Mouse (Mus musculus): ENCODE data around the gene Tmem182. TPM values are rescaled to one million over a fixed set of nuclear protein-coding genes. Genes with fewer than 3 reads are reported as not detected.
A peak's percentile ranks its signal among the peaks of the same experiment; 100 is the strongest.

The Tmem182 gene
- polyA plus RNA-seq, 1 experiment from 2014 or later: 0.17 TPM

GRCm38 (mm10) chr1:40799121-40799520 lies 6.3 kb upstream of the Tmem182 start:
- no peak for DNase-seq (ENCODE audit: low spot score)

GRCm38 (mm10) chr1:40800908-40801307 lies 4.5 kb upstream of the Tmem182 start:
- no peak for DNase-seq (ENCODE audit: low spot score)

- peak; percentile 32 for DNase-seq (ENCODE audit: low spot score)
Observed at GRCm38 (mm10) chr1:40802759-40803158, 2.6 kb upstream of the Tmem182 start.

GRCm38 (mm10) chr1:40804118-40804517 lies 1.3 kb upstream of the Tmem182 start:
- DNase-seq (ENCODE audit: low spot score): no peak

- DNase-seq (ENCODE audit: low spot score): no peak
Observed at GRCm38 (mm10) chr1:40805891-40806290, 490 bp downstream of the Tmem182 start.

- no peak for DNase-seq (ENCODE audit: low spot score)
Observed at GRCm38 (mm10) chr1:40808643-40809042, 3.2 kb downstream of the Tmem182 start.

- no peak for DNase-seq (ENCODE audit: low spot score)
Observed at GRCm38 (mm10) chr1:40815071-40815845, 9.9 kb downstream of the Tmem182 start.

- DNase-seq (ENCODE audit: low spot score): no peak
Observed at GRCm38 (mm10) chr1:40824517-40824916, 19.1 kb downstream of the Tmem182 start.

GRCm38 (mm10) chr1:40824936-40825335 lies 19.5 kb downstream of the Tmem182 start:
- no peak for DNase-seq (ENCODE audit: low spot score)

- no peak for DNase-seq (ENCODE audit: low spot score)
Observed at GRCm38 (mm10) chr1:40825826-40826225, 20.4 kb downstream of the Tmem182 start.

GRCm38 (mm10) chr1:40829213-40829914 lies 24.0 kb downstream of the Tmem182 start:
- DNase-seq (ENCODE audit: low spot score): no peak

GRCm38 (mm10) chr1:40830712-40831507 lies 25.5 kb downstream of the Tmem182 start:
- no peak for DNase-seq (ENCODE audit: low spot score)

GRCm38 (mm10) chr1:40835468-40835867 lies 30.1 kb downstream of the Tmem182 start:
- no peak for DNase-seq (ENCODE audit: low spot score)

GRCm38 (mm10) chr1:40840605-40841004 lies 35.2 kb downstream of the Tmem182 start:
- no peak for DNase-seq (ENCODE audit: low spot score)

GRCm38 (mm10) chr1:40841032-40841761 lies 35.8 kb downstream of the Tmem182 start:
- no peak for DNase-seq (ENCODE audit: low spot score)

- DNase-seq (ENCODE audit: low spot score): peak; percentile 27
Observed at GRCm38 (mm10) chr1:40844616-40845015, 39.2 kb downstream of the Tmem182 start.

- no peak for DNase-seq (ENCODE audit: low spot score)
Observed at GRCm38 (mm10) chr1:40847196-40847938, 42.0 kb downstream of the Tmem182 start.

GRCm38 (mm10) chr1:40851286-40851685 lies 45.9 kb downstream of the Tmem182 start:
- DNase-seq (ENCODE audit: low spot score): no peak

GRCm38 (mm10) chr1:40855268-40855667 lies 49.9 kb downstream of the Tmem182 start:
- no peak for DNase-seq (ENCODE audit: low spot score)

- DNase-seq (ENCODE audit: low spot score): no peak
Observed at GRCm38 (mm10) chr1:40856846-40857636, 51.6 kb downstream of the Tmem182 start.

All from thymus, postnatal 0 days (tissue).